Mouse (Mus musculus) adrenal gland, adult 8-10 months (tissue): ENCODE measurements around the gene Naa40. TPM values are rescaled to one million over a fixed set of nuclear protein-coding genes. Genes with fewer than 3 reads are reported as not detected.

ENCODE experiments used
- DNase-seq: peaks from one replicate; pipeline ENCODE4 v3.0.0; 2022
- total RNA-seq, 4 experiments: library from RNA; stranded (reverse); gene quantifications; 2 replicates each; pipeline ENCODE4 v1.2.4; 2022

The Naa40 gene
- total RNA-seq, 4 experiments from 2014 or later = 20.9 to 27.4 (median 24.4) TPM

DNA sequence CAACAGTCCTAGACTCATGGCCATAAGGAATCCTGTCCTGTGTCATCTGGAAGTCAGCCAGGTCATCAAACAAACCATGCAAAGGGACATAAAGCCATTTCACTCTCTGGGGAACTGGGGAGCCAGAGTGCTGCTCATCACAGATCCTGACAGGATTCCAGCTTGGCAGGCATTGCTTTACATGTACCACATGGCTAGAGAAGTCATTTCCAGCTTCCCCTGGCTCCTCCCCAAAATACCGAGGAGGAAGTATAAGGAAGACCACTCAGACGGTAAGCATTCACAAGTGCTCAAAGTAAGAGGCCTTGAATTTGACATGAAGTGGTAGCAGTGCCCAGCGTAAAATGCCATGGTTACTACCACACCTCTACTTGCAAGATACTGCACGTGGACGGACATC, 26.5 kb downstream of the Naa40 start:
- no peak for DNase-seq

DNA sequence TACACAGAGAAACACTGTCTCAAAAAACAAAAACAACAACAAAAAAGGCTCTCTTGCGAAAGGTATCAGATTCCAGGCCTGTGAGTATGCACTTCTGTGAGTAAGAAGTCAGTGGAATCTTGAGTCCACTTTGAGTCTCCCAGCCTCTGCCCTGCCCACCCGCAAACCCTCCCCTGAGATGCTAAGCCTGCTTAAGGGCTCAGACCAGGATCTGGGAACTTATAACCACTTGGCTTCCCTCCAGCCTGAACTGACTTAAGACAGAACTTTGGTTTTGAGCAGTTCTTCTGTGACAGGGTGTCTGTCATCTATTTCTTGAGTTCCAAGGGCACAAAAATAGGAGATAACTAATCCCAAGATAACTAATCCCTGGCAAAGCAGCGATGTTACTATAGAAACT, 28.0 kb downstream of the Naa40 start:
- DNase-seq = no peak

DNA sequence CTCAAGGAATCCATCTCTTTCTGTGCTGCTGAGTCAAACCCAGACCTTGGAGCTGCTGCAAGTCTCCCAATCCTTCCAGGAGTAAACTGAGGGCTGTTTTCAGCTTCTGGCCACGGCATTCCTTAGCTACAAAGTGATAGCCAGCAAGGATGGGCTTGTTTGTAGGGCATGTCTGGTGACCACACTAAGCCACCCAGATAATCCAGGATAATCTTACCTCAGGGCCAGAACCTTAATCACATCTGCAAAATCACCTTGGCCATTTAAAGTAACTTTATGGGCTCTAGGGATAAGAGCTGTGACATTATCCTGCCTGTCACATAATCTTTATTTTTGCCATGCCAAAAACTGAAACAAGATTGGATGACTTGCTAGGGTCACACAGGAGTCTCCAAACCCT, 28.8 kb downstream of the Naa40 start:
- DNase-seq = no peak

DNA sequence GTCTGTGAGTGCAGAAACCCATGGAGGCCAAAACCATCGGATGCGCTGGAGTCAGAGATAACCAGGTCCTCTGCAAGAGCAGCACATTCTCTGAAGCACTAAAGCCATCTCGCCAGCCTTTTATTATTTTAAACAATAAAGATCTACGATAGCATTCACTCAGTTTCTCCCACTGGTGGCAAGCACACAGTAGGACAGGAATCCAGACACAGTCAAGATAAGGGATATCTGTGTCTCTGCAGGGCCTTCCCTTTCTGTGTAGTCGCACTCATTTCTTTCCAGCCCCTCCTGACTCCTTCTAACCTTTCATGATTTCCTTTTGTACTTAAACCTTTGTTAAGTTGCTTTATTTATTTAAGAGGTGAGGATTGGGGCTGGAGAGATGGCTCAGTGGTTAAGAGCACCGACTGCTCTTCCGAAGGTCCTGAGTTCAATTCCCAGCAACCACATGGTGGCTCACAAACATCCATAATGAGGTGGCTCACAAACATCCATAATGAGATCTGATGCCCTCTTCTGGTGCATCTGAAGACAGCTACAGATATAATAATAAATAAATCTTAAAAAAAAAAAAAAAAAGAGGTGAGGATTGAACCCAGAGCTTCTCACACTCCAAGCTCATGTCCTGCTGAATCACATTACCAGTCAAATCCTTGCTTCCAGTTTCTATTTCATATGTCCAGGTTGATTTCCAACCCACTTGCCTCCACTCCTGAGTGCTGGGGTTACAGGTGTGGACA, 30.9 kb downstream of the Naa40 start:
- DNase-seq = no peak

DNA sequence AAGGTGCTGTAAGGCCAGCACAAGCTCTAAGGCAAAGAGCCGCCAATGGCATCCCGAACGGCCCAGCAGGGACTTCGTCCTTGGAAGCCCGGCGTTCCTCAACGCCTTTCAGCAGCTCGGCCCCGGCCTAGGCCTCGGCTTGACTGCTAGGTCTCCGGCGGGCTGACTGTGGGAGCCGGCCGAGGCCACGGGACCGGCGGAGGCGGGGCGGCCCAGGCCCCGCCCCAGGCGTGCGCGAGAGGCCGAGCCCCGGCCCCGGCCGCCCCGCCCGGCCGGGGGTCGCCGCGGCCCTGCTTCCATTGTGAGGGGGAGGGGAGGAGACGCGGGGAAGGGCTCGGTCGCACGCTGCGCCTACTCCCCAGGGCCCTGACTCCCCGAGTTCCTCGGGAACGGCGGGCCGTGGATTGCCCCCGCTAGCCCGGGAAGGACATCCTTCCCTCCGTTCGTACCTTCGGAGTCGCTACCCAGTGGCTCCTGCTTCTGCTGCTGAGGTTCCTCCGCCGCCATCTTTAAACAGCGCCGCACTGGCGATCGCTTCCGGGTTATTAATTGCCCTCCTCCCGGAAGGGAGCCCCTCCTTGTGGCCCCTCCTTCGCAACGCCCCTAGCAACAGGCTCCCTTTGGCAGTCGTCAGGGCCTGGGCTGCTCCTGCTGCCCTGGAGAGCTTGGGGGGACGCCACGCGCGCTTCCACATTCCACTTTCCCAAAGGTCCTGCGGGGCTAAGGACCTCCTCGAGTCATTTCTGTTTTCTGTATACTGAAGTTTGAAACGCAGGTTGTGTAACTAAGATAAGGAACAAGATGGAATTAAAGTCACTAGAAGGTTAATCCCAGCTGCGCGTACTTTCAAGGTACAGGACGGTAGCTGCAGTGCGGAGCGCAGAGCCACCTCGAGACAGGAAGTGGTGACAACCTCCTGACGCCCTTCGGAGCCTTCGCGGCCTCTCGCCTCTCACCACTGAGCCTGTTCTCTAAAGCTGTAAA, 34.9 kb downstream of the Naa40 start, which contains the start of gene Otub1:
Gene Otub1, minus strand, starts transcription at position 564 of the 984 bp plus-strand sequence.
- DNase-seq = peak; percentile 93

DNA sequence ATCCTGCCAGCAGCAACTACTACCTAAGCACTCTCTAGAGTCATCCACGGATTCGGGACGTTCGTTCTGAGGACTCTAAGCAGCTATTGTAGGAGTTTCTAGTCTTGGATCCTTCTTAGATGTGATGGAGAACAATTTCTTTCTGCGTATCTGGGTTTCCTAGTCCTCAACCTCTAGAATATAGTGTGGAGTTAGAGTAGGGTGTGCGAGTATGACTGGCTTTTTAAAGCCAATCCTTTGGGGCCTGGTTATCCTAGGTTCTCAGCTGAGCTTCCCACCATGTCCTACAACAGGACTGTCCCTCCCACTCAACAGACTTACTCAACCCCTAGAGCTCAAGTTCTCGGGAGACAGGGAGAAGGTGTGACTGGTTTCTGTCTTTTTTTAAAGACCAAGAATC, 35.7 kb downstream of the Naa40 start:
- DNase-seq = no peak

DNA sequence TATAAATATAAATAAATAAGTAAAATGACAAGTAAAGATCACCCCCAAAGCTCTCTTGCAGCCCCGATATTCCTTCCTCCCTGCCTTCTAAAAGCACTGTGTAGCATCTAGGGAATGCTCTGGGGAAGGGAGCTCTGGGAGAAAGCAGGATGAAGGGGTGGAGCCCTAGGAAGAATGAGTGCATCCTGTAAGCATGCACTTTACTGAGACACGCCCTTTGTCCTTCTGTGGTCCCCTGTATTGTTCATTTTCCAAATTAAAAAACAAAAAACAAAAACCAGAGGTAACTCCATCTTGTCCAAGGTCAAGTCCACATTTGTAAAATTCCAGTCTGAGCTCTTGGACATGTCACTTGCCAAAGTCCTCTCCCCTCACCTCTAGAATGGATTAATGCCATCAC, 36.1 kb downstream of the Naa40 start:
- no peak for DNase-seq

DNA sequence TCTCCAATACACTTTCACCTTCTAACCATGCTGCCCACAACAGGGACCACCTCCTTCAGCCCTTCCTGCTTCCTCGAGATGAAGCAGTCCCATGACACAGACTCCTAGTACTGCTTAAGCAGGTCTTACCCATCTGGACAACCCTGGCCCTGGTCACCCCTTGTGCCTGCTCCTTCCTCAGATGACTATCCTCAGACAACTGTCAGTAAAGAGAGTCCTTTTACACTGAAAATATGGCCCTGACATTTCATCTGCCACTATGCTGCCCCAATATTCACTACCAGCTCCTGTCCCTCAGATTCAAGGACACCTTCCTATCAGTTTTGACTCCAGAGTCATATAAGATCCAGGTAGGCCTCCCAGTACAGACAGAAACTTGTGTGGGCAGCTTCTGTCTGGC, 40.6 kb downstream of the Naa40 start:
- DNase-seq = no peak

DNA sequence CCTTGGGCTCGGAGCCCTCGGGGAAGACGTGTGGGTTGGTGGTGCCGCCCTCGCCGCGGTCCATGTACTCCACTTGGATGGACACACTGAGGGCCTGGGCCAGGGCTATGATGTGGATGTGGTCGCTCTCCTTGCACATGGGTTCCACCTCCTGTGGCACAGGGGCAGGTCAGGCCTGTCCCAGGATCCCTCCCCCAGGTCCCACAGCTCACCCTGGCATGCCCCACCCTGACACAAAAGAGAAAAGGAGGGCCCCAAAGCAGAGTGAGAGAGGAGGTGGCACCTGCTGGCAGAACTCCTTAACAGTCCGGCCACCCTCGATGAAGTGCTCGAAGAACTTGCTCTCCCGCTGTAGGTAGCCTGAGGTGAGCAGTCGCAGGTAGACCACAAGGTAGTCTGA, 41.9 kb downstream of the Naa40 start:
- no peak for DNase-seq

DNA sequence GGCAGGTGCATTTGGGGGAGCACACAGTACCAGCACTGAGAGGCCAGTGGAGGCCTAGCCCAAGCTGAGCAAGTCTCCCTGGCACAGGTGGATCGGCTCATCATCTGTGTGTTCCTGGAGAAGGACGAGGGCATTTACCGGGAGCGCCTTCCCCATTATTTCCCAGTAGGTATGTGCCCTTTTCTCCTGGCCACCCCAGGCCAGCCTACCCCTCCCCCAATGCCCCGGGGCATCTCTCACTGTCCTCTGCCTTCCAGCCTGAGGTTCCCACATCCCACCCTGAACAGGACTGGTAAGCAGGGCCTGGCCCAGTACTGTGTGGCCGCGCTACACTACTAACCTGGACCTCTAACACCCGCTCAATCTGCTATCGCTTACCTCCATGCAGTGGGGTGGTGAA, 43.5 kb downstream of the Naa40 start:
- DNase-seq = no peak

DNA sequence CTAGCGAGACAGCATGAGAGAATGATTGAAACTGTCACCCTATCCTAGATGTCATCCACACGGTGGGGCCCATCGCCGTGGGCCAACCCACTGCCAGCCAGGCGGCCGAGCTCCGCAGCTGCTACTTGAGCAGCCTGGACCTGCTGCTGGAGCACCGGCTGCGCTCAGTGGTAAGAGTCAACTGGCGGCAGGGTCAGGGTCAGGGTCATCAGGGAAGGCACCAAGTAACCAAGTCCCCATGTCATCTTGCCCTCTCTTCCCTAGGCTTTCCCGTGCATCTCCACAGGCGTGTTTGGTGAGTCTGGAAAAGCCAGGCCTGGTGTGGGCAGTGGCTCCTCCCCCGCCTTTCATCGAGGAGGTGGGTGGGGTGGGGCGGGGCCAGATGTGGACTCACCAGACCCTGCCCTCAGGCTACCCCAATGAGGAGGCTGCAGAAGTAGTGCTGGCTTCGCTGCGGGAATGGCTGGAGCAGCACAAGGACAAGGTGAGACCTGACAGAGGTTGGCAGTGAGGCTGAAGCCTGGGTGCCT, 44.2 kb downstream of the Naa40 start:
- peak; percentile 55 for DNase-seq

DNA sequence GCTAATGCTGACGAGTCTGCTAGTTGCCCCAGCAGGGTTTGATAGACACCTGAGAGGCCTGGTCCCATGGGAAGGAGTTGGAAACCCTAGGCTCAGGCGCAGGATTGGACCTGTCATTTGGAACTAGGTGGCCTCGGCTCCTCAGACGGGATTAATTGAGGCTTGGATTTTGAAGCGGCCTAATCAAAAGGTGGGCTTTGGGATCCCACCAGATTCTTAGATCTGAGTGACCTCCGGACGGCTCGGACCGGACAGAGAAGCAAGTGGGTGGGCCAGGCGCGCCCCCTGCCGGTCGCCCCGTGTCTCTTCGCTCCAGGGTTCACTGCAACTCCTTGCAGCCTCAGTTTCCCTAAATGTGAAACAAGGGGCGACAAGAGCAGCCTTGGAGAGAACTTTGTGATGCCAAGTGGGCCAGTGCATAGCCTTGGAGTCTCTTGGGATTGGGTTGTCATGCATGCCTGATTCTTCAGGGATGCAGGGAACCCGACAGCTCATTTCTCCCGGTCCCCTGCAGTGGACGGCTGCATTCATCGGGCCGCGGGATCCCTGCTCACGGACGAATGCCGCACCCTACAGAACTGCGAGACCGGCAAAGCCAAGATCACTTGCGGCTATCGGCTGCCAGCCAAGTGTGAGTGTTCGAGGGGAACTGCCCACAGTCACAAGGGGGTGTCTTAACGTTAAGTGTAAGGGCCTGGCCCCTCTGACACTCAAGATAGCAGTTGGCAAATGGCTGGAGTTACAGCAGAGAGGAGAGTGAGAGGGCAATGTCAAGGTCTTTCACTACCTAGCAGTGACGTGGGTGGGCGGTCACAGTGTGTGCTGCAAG, 44.9 kb downstream of the Naa40 start:
- peak; percentile 51 for DNase-seq

DNA sequence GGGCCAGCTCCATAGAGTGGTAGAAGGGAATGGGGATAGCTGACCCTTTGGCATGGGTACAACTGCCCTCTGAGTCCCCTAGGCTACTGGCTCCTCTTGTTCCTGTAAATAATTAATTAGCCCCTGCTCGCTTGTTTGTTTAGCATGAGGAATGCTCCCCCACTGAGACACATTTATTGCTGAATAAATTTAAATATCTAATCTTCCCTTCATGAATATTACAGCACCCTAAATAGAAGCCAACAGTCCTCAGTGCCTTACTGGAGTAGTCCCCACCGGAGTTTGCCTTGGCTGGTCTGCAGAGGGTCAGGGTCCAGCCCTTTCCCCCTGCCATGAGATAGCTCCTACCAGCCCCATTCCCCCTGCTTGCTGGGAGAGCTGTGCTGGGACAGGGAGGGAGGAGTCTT, 48.4 kb downstream of the Naa40 start:
- DNase-seq = no peak

DNA sequence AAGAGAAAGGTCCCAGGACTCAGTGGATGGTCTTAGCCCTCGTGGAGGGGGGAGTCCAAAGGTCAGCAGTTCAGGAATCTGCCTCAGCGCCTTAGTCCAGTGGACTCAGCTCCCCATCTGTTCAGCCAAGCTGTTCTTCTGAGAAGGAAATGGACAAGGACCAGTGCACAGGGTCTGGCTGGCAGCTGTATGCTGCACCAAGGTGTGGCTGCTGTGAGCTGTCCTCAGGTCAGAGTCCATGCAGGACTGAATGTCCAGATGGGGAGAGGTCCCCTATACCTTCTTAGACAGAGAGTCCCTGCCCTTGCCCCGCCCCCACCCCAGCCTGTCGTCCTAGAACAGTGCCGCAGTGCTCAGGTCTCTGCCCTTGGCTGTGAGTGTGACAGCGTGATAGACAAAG, 49.3 kb downstream of the Naa40 start:
- no peak for DNase-seq

DNA sequence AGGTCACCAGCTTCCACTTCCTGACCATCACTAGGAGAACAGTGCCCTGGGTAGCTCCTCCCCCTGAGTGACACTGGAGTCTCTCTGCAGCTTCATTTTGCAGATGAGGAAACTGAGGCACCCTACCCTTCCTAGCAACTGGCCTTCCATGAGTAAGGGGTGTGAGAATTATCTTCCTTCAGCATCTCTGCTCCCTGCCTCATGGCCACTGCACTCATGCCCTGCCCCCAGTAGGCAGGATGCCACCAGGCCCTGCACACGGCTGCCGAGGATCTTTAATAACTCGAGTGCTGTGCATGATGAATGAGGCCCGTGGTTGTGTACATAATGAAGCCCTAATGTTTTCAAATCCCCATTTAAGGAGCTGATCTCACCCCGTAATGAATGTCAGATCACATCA, 50.0 kb downstream of the Naa40 start:
- DNase-seq = no peak

DNA sequence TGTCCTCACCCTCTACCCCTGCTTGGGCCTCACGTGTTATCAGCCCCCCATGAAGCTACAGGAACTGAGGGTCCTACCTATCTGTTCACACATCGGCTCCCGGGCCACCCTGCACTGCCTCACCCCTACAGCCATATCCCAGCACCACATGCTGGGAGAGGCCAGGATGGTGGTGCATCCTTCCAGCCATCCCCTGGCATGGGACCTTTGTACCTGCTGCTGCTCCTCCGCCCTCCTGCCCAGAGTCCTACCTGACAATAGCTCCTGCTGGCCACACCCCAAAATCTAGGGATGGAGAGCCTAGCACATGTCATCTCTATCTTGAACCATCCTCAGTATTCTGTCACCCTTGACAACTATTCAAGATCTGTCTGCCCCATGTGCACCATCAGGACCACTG, 52.0 kb downstream of the Naa40 start:
- no peak for DNase-seq

DNA sequence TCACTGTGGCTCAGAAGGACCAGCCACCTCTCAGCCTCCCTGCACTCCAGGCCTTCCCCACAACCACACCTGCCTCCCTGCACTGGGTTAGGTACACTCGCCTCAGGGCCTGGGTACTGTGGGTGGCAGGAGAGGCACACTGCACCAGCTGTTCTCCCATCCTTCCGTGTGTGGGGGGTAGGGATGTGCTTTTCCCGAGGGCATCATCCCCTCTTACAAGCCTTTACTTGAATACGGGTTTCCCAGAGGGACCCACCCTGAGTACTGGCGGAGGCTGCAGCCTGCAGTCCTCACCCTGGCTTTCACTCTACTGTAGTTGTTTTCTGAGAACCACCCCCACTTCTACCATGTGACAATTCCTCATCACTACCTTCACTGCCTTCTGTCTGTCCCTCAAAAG, 53.8 kb downstream of the Naa40 start:
- no peak for DNase-seq

DNA sequence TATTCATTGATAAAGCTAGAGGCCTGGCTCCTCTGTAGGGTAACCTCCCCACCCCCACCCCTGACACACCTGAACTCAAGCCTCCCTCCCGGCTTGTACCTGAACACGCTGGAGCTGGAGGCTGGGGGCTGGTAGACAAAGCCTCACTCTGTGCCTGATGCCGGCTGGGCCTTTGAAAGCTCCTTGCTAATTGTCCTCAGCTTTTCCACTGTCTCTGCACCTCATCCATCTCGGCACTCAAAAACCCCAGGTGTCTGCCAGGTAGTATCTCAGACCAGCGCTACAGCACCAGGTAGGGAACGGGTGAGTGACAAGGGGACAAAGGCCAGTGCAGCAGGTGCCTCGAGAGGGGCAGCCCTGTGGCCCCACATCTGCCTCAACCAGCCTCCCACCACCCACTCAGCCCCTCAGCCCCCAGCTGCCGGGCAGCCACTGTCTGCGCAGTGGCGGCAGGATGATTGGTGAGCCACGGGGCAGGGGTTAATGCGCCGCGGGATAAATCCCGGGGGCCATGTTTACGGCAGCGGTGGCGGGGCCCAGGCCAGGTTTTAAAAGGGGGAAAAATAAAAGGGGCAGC, 55.2 kb downstream of the Naa40 start:
- no peak for DNase-seq

DNA sequence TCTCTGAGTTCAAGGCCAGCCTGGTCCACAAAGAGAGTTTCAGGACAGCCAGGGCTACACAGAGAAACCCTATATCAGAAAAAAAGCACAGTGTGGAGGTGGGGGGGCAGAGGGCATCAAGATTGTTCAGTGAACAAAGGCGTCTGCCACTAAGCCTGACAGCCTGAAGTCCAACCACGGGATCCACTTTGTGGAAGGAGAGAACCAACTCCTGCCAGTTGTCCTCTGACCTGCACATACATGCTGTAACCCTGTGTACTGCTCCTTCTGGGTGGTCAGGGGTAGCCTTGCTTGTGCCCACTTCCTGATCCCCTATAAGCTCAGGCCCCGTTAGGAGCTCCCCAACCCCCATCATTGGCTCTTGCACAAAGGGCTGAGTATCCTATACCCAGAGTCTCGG, 55.9 kb downstream of the Naa40 start:
- no peak for DNase-seq

DNA sequence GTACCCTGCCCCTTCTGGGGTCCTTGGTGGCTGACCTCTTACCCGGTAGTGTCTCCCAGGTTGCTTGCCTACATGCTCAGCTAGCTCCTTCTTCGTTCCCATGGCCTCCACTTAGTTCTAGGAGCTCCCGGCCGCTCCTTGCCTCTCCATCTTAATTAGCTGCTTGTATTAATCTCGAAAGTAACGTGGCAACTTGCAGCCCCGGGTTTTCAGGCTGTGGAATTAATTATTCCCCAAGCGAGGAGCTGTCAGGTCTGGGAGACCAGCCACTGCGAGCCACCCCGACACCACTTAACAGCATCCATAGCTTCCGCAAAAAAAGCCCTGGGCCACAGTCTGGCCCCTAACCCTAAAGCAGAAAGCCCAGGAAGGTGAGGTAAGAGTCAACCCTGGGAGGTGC, 57.6 kb downstream of the Naa40 start:
- DNase-seq = no peak

DNA sequence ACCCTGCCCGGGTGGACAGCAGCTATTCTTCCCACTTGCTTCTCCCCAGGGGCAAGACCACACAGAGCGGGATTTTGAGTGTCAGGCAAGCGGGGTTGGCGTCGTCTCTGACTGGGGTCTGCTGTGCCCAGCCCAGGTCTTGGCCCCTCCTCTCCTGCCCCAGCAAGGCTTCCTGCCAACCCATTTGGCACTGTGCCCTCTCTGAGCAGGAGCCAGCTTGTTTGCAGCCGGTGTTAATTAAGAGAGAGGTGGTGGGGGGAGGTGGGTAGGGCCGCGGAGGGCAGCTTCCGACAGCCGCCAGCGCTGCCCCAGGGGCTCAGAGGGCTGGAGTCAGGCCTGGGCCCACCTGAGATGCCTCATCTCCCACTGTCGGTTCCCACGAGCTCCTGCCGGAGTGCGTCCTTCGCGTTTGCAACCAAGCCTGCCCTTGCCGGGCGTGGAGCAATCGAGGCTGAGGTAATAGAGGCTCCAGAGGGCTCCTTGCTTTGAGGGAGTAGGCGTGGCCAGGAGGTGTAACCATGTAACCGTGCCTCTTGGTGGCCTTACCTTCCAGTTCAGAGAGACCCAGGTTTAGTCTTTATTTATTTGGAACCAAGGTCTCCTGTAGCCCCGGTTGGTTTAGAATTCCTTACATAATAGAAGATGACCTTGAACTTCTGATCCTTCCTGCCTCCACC, 58.6 kb downstream of the Naa40 start:
- peak; percentile 71 for DNase-seq

DNA sequence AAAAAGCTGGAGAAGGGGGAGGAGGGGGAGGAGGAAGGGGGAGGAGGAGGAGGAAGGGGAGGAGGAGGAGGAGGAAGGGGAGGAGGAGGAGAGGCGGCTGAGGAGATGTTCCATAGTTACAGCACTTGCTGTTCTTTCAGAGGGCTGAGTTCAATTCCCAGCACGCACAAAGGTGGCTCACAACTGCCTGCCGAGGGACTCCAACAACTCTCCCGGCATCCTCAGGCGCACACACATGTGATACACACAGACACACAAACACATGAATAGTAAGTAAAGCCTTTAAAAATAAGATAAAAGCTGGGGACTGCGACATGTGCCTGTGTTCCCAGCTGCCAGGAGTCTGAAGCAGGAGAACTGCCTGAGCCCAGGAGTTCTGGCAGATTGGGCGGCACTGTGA, 59.5 kb downstream of the Naa40 start:
- DNase-seq = no peak
